Mouse (Mus musculus) CH12.LX (cell line): ENCODE measurements around the gene Txlnb. TPM values are rescaled to one million over a fixed set of nuclear protein-coding genes. Genes with fewer than 3 reads are reported as not detected.

Experiments
- DNase-seq: peaks from one replicate; pipeline ENCODE4 v3.0.0-alpha.2; 2013; ENCODE audit errors: extremely low read depth
- H3K27ac ChIP-seq: 2 replicates; pipeline ENCODE4 v1.5.1; 2012; ENCODE audit warnings: low read depth, mild to moderate bottlenecking, control low read depth, moderate library complexity; ENCODE audit not compliant: insufficient read depth
- H3K27me3 ChIP-seq: replicated peaks from 2 replicates; pipeline ENCODE3; 2012; ENCODE audit warnings: inconsistent platforms
- H3K36me3 ChIP-seq, 2 experiments: replicated peaks in 1 of 2; 2 replicates each; pipeline versions ENCODE3 to v1.6.1; 2012; ENCODE audit warnings: inconsistent platforms in 1 of 2, low read length in 1 of 2, mild to moderate bottlenecking in 1 of 2, mixed read lengths in 1 of 2, moderate library complexity in 1 of 2; ENCODE audit not compliant: control insufficient read depth in 1 of 2, insufficient read depth in 1 of 2
- H3K4me1 ChIP-seq, 2 experiments: 2 replicates each; pipeline ENCODE4 v1.6.1; 2012; ENCODE audit warnings: inconsistent platforms in 1 of 2, moderate library complexity in 1 of 2; ENCODE audit not compliant: insufficient read depth in 2 of 2, control insufficient read depth in 1 of 2
- H3K4me2 ChIP-seq: 2 replicates; pipeline ENCODE4 v1.6.1; 2012; ENCODE audit warnings: low read depth, mild to moderate bottlenecking, control low read depth; ENCODE audit not compliant: poor library complexity, insufficient read depth, severe bottlenecking
- H3K4me3 ChIP-seq, 3 experiments: fragments of 150-350 bp in 1 of 3; sonication (generic) in 1 of 3; replicated peaks in 1 of 3; 2 replicates each; pipeline versions ENCODE3 to v1.5.1; 2011 to 2012; ENCODE audit warnings: low read depth in 2 of 3, low read length in 2 of 3, mild to moderate bottlenecking in 2 of 3, moderate library complexity in 2 of 3, control low read depth in 1 of 3, improper control_type of control experiment in 1 of 3, inconsistent platforms in 1 of 3, mixed read lengths in 1 of 3; ENCODE audit not compliant: poor library complexity in 1 of 3
- H3K79me2 ChIP-seq: replicated peaks from 2 replicates; pipeline ENCODE4 v1.6.1; 2012; ENCODE audit warnings: mild to moderate bottlenecking, moderate library complexity; ENCODE audit not compliant: control insufficient read depth, poor library complexity, insufficient read depth, severe bottlenecking; ENCODE audit errors: extremely low read depth
- H3K9ac ChIP-seq: 2 replicates; pipeline ENCODE4 v1.6.1; 2012; ENCODE audit warnings: low read depth, mild to moderate bottlenecking, control low read depth, moderate library complexity; ENCODE audit not compliant: insufficient read depth
- H3K9me3 ChIP-seq: replicated peaks from 2 replicates; pipeline ENCODE3; 2012; ENCODE audit warnings: low read length, inconsistent platforms, mixed read lengths
- BHLHE40 ChIP-seq: IDR thresholded peaks from 2 replicates; pipeline ENCODE4 v1.6.1; 2011; ENCODE audit warnings: mild to moderate bottlenecking, low read depth, low read length, improper control_type of control experiment
- CHD1 ChIP-seq: IDR thresholded peaks from 2 replicates; pipeline ENCODE4 v1.6.1; 2012; ENCODE audit warnings: low read depth, low read length, improper control_type of control experiment, inconsistent platforms
- CTCF ChIP-seq, 2 experiments: IDR thresholded peaks in 1 of 2; conservative IDR thresholded peaks in 1 of 2; 2 replicates each; pipeline ENCODE4 v1.5.1; 2011 to 2012; ENCODE audit warnings: low read depth in 2 of 2, low read length in 2 of 2, improper control_type of control experiment in 1 of 2, inconsistent platforms in 1 of 2, mild to moderate bottlenecking in 1 of 2, moderate library complexity in 1 of 2
- E2F4 ChIP-seq: IDR thresholded peaks from 2 replicates; pipeline ENCODE4 v1.6.1; 2011; ENCODE audit warnings: low read depth, low read length, improper control_type of control experiment; ENCODE audit not compliant: insufficient replicate concordance
- ELF1 ChIP-seq: IDR thresholded peaks from 2 replicates; pipeline ENCODE4 v1.6.1; 2014; ENCODE audit warnings: low read depth, mild to moderate bottlenecking, inconsistent platforms, low read length, improper control_type of control experiment
- EP300 ChIP-seq: IDR thresholded peaks from 2 replicates; pipeline ENCODE4 v1.6.1; 2011; ENCODE audit warnings: low read length, improper control_type of control experiment
- ETS1 ChIP-seq: conservative IDR thresholded peaks from 2 replicates; pipeline ENCODE4 v1.6.1; 2012; ENCODE audit warnings: low read depth, mild to moderate bottlenecking, inconsistent platforms, low read length, improper control_type of control experiment, moderate library complexity
- GABPA ChIP-seq: IDR thresholded peaks from 2 replicates; pipeline ENCODE4 v1.6.1; 2012; ENCODE audit warnings: low read depth, low read length, improper control_type of control experiment, inconsistent platforms; ENCODE audit not compliant: insufficient replicate concordance
- HCFC1 ChIP-seq: IDR thresholded peaks from 2 replicates; pipeline ENCODE4 v1.6.1; 2012; ENCODE audit warnings: low read depth, mild to moderate bottlenecking, inconsistent platforms, low read length, improper control_type of control experiment
- JUN ChIP-seq: IDR thresholded peaks from 2 replicates; pipeline ENCODE4 v1.6.1; 2011; ENCODE audit warnings: low read depth, mild to moderate bottlenecking, low read length, improper control_type of control experiment, moderate library complexity; ENCODE audit not compliant: insufficient read depth
- JUND ChIP-seq: conservative IDR thresholded peaks from 2 replicates; pipeline ENCODE4 v1.6.1; 2011; ENCODE audit warnings: low read depth, low read length, improper control_type of control experiment
- KAT2A ChIP-seq: IDR thresholded peaks from 2 replicates; pipeline ENCODE4 v1.6.1; 2012; ENCODE audit warnings: low read length, improper control_type of control experiment, inconsistent platforms; ENCODE audit not compliant: insufficient replicate concordance
- MAFK ChIP-seq: IDR thresholded peaks from 2 replicates; pipeline ENCODE4 v1.6.1; 2011; ENCODE audit warnings: low read length, improper control_type of control experiment; ENCODE audit not compliant: insufficient replicate concordance
- MAZ ChIP-seq: IDR thresholded peaks from 2 replicates; pipeline ENCODE4 v1.6.1; 2012; ENCODE audit warnings: low read depth, mild to moderate bottlenecking, inconsistent platforms, low read length, improper control_type of control experiment, moderate library complexity
- MEF2A ChIP-seq: IDR thresholded peaks from 2 replicates; pipeline ENCODE4 v1.6.1; 2014; ENCODE audit warnings: low read depth, mild to moderate bottlenecking, inconsistent platforms, low read length, improper control_type of control experiment, borderline replicate concordance
- MXI1 ChIP-seq: IDR thresholded peaks from 2 replicates; pipeline ENCODE4 v1.6.1; 2011; ENCODE audit warnings: mild to moderate bottlenecking, low read depth, low read length, improper control_type of control experiment
- MYC ChIP-seq: IDR thresholded peaks from 2 replicates; pipeline ENCODE4 v1.6.1; 2011; ENCODE audit warnings: low read depth, mild to moderate bottlenecking, improper control_type of control experiment, low read length
- NELFE ChIP-seq: IDR thresholded peaks from 2 replicates; pipeline ENCODE4 v1.6.1; 2011; ENCODE audit warnings: low read depth, low read length, improper control_type of control experiment
- NRF1 ChIP-seq: IDR thresholded peaks from 2 replicates; pipeline ENCODE4 v1.6.1; 2014; ENCODE audit warnings: low read depth, mild to moderate bottlenecking, inconsistent platforms, low read length, improper control_type of control experiment, moderate library complexity
- POLR2A ChIP-seq: IDR thresholded peaks from 2 replicates; pipeline ENCODE4 v1.6.1; 2011; ENCODE audit warnings: low read depth, mild to moderate bottlenecking, improper control_type of control experiment, low read length
- POLR2AphosphoS2 ChIP-seq: IDR thresholded peaks from 2 replicates; pipeline ENCODE4 v1.6.1; 2011; ENCODE audit warnings: low read depth, low read length, improper control_type of control experiment
- RAD21 ChIP-seq: IDR thresholded peaks from 2 replicates; pipeline ENCODE4 v1.6.1; 2011; ENCODE audit warnings: low read depth, mild to moderate bottlenecking, low read length, improper control_type of control experiment, moderate library complexity
- SIN3A ChIP-seq: IDR thresholded peaks from 2 replicates; pipeline ENCODE4 v1.6.1; 2012; ENCODE audit warnings: low read length, improper control_type of control experiment, inconsistent platforms
- SMC3 ChIP-seq: IDR thresholded peaks from 2 replicates; pipeline ENCODE4 v1.6.1; 2011; ENCODE audit warnings: low read depth, low read length, improper control_type of control experiment
- TBP ChIP-seq: conservative IDR thresholded peaks from 2 replicates; pipeline ENCODE4 v1.6.1; 2011; ENCODE audit warnings: low read depth, low read length, improper control_type of control experiment
- TCF12 ChIP-seq: IDR thresholded peaks from 2 replicates; pipeline ENCODE4 v1.6.1; 2014; ENCODE audit warnings: low read depth, mild to moderate bottlenecking, inconsistent platforms, low read length, improper control_type of control experiment
- UBTF ChIP-seq: IDR thresholded peaks from 2 replicates; pipeline ENCODE4 v1.6.1; 2012; ENCODE audit warnings: low read depth, mild to moderate bottlenecking, inconsistent platforms, low read length, improper control_type of control experiment, moderate library complexity
- USF1 ChIP-seq: IDR thresholded peaks from 2 replicates; pipeline ENCODE4 v1.6.1; 2014; ENCODE audit warnings: low read depth, mild to moderate bottlenecking, inconsistent platforms, low read length, improper control_type of control experiment
- USF2 ChIP-seq: conservative IDR thresholded peaks from 2 replicates; pipeline ENCODE4 v1.6.1; 2011; ENCODE audit warnings: low read depth, low read length, improper control_type of control experiment
- ZC3H11A ChIP-seq: IDR thresholded peaks from 2 replicates; pipeline ENCODE4 v1.6.1; 2012; ENCODE audit warnings: low read depth, mild to moderate bottlenecking, inconsistent platforms, low read length, improper control_type of control experiment
- ZMIZ1 ChIP-seq: IDR thresholded peaks from 2 replicates; pipeline ENCODE4 v1.6.1; 2012; ENCODE audit warnings: low read depth, mild to moderate bottlenecking, inconsistent platforms, low read length, improper control_type of control experiment
- ZNF384 ChIP-seq: IDR thresholded peaks from 2 replicates; pipeline ENCODE4 v1.6.1; 2012; ENCODE audit warnings: low read depth, low read length, improper control_type of control experiment, inconsistent platforms
- dilution Hi-C: fragments of 300-500 bp; cut with MboI; formaldehyde crosslinking; loops from 2 replicates; pipeline ENCODE4 v1.14.3; 2020; ENCODE audit warnings: low sequenced_read_pairs; ENCODE audit not compliant: extremely low pct_unique_long_range_greater_than_20kb, extremely low pct_ligation_motif_present
- in situ Hi-C: fragments of 300-500 bp; cut with MboI; formaldehyde crosslinking; loops from 3 replicates; pipeline ENCODE4 v1.14.3; 2019; ENCODE audit warnings: low sequenced_read_pairs, low pct_ligation_motif_present, low pct_unique_long_range_greater_than_20kb, mixed read lengths
- polyA plus RNA-seq: library from polyadenylated mRNA; unstranded; fragments of >175 nt; gene quantifications from 2 replicates; pipeline ENCODE4 v1.2.1, GENCODE M21; 2012; ENCODE audit warnings: low read depth; ENCODE audit not compliant: insufficient read length
- total RNA-seq, 2 experiments: library from RNA; depleted of rRNA; stranded (reverse); fragments of 300-350 nt in 1 of 2; fragments of >200 nt in 1 of 2; gene quantifications; 2 replicates each; pipeline ENCODE4 v1.2.3; 2012 to 2014

The Txlnb gene
- total and polyA plus RNA-seq, 3 experiments = 2.0 to 5.1 (median 4.9) TPM

- Histone ChIP-seq H3K79me2 (no peaks in the 10 kb centered on the region), H3K4me1 (peaks cover 9 to 34% of the 10 kb centered on the region in 2 experiments), H3K4me3 (no peak overlapping the region), H3K27ac (peak overlapping the region; percentile 89; the same call in 1 of the 2 replicates), H3K4me2 (peak overlapping the region; percentile 71; the same call in 1 of the 2 replicates)
- DNase-seq = no peak
- TF ChIP-seq EP300 (no peak), NELFE (no peak), MAFK (no peak), UBTF (no peak), POLR2A (no peak), USF2 (no peak), MYC (no peak)
- TF ChIP-seq, all 38 proteins: peak for 0
- Histone ChIP-seq H3K36me3 (no peaks in the 10 kb centered on the region), H3K27me3 (no peaks in the 10 kb centered on the region), H3K9ac (peak overlapping the region; percentile 48; the same call in 1 of the 2 replicates), H3K9me3 (peaks cover 2% of the 10 kb centered on the region)
- in situ Hi-C loops = no loop called here
- dilution Hi-C loops = no loop called here
These were observed 8.1 kb upstream of the Txlnb start for GRCm38 (mm10) chr10:17787938-17788337.

GRCm38 (mm10) chr10:17788347-17788746 lies 7.7 kb upstream of the Txlnb start:
- Histone ChIP-seq H3K4me1 (peaks cover 9 to 34% of the 10 kb centered on the region in 2 experiments), H3K27me3 (no peaks in the 10 kb centered on the region), H3K4me2 (peak overlapping the region; percentile 71; the same call in 1 of the 2 replicates), H3K9me3 (peaks cover 2% of the 10 kb centered on the region), H3K36me3 (no peaks in the 10 kb centered on the region), H3K27ac (peak overlapping the region; percentile 89), H3K79me2 (no peaks in the 10 kb centered on the region), H3K4me3 (no peak overlapping the region), H3K9ac (peak overlapping the region; percentile 48; the same call in 1 of the 2 replicates)
- peak; percentile 78 for DNase-seq
- in situ Hi-C loops = no loop called here
- dilution Hi-C loops = no loop called here
- TF ChIP-seq TBP (peak; percentile 54; the same call in 1 of the 2 replicates), RAD21 (no peak; the same call in 1 of the 2 replicates), JUND (no peak; the same call in 1 of the 2 replicates), NRF1 (no peak), ZC3H11A (no peak), ZMIZ1 (no peak), MXI1 (peak; percentile 56; the same call in 1 of the 2 replicates), ETS1 (peak; percentile 78), TCF12 (peak; percentile 73), POLR2AphosphoS2 (no peak), ELF1 (peak; percentile 77), SIN3A (peak; percentile 77), USF2 (no peak), MAZ (peak; percentile 53; the same call in 1 of the 2 replicates), UBTF (no peak), MEF2A (peak; percentile 79), SMC3 (no peak), HCFC1 (peak; percentile 47), MYC (0 out of 2 replicates have a peak, but pooled peaks have one; percentile 64), CHD1 (peak; percentile 55; the same call in 1 of the 2 replicates), BHLHE40 (peak; percentile 66), E2F4 (no peak), POLR2A (no peak), ZNF384 (no peak; the same call in 1 of the 2 replicates), USF1 (no peak), KAT2A (no peak), CTCF (conservative IDR thresholded peaks at IDR 0.05 in 1 of 2, IDR thresholded peaks at IDR 0.05 in 1 of 2; ENCODE audit: low read depth in 2 of 2, low read length in 2 of 2) (no peak), NELFE (no peak; the same call in 1 of the 2 replicates), GABPA (no peak), JUN (no peak)
